Mouse (Mus musculus): ENCODE data around the gene Limch1.

Gene Limch1

GRCm38 (mm10) chr5:66826844-66827243, 81.2 kb downstream of the Limch1 start:
- no peak for DNase-seq (ENCODE audit: low read depth, low spot score)

- DNase-seq (ENCODE audit: low read depth, low spot score): no peak
Observed at GRCm38 (mm10) chr5:66829505-66829904, 83.9 kb downstream of the Limch1 start.

GRCm38 (mm10) chr5:66830206-66830605, 84.6 kb downstream of the Limch1 start:
- DNase-seq (ENCODE audit: low read depth, low spot score): no peak

GRCm38 (mm10) chr5:66834756-66835155, 89.1 kb downstream of the Limch1 start:
- no peak for DNase-seq (ENCODE audit: low read depth, low spot score)

DNA sequence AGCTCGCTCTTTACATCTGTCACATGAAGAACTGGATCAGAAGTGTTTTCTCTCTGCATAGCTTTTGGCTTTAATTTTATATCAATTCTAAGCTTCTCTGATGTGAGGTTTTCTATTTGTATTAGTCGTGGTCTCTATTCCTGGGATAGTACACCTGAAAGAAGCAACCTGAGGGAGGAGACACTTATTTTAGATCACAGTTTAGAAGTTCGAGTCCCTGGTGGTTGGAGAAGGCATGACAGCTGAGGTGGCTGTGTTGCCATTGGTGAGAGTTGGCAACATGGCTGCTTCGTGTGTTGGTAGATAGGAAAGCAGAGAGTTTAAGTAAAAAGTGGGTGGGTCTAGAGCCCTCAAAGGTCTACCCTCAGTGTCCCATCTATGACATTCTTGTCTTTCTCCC, 91.3 kb downstream of the Limch1 start:
- no peak for DNase-seq (ENCODE audit: low read depth, low spot score)

DNA sequence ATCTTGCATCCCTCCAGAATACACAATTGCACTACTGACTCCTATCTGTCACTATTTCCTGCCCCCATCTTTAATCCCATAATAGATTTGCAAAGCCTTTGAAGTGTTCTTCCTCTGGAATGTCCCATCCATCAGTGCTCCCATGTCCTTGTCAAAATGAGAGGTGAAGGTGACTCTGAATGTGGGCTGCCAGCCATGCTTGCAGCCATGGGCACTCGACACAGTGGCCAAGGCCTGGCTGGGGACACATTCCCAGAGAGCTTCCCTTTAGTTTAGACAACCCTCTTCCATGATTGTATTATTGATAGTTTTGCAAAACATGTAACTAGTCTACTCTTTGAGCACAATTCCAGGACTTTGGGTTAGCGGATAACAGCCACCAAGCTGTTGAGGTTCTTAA, 96.3 kb downstream of the Limch1 start:
- no peak for DNase-seq (ENCODE audit: low read depth, low spot score)

DNA sequence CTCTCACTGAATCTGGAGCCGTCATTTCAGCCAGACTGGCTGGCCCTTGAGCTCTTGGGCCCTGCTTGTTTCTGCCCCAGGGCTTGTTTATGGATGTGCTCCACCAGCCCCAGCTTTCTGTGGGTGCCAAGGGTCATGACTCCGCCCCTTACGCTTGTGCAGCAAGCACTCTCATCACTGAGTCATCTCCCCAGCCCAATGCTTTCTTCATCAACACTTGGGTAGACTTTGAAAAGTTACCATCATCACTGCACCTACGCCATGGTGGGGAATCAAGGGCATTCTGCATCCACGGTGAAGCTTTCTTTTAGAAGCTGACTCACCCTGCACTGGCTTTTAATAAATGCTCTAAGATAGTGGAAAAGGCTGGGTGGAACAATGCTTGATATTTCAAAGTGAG, 97.1 kb downstream of the Limch1 start:
- no peak for DNase-seq (ENCODE audit: low read depth, low spot score)

DNA sequence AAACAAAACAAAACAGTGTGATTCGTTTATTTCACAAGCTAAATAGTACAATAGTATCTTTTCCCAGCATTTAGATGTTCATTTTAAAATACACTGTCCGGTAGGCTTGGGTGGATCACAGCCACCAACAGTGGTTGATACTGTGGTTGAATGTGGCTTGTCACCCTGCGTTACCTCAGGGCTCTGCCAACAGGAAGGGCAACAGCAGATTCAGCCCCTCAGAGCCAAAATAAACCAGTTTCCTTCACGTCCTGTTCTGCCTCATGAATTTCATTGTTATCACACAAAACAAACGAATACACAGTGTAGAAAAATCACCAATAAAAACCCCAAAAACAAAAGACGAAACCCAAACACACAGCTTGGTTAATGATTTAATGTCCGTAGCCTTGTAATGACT, 102.5 kb downstream of the Limch1 start:
- no peak for DNase-seq (ENCODE audit: low read depth, low spot score)

GRCm38 (mm10) chr5:66849148-66849547, 103.5 kb downstream of the Limch1 start:
- no peak for DNase-seq (ENCODE audit: low read depth, low spot score)

DNA sequence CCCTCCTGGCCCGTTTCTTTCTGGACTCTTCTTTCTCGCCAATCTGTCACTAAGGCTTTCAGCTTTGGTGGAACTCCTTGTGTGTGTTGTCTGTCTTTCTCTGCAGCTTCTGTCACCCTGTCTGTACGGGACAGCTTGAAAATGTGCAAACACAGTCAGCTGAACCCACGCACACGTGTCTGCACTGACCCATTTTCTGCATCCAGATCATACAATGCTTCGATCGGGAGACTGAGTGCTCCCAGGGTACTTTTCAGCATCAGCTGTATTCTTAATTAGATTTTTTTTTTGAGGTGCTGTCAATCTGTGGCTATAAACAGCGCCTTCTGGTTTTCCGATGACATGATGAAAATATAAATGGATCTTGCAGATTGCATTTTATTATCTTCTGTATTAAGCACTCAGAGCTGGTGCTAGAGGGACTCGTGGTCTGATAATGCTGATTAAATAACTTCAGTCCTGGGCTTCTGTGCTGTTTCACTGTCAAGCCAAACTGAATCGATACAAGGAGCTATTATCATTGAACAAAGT, 105.2 kb downstream of the Limch1 start:
- DNase-seq (ENCODE audit: low read depth, low spot score): no peak

DNA sequence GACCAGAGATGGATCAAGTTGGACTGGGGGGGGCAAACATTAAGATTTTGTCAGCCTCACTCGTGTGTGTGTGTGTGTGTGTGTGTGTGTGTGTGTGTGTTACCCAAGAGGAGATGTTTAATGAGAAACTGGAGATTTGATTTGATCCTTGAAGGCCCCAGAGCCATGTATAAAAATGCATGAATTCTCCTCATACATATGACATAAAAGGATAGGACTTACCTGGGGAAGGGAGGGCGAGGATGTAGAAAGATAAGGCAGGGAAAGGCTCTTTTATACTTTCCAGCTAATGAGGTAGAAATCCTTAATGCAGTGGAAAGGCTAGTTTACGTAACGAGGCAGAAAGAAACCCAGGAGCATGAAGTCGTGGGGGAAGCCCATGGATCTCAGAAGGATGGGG, 106.1 kb downstream of the Limch1 start:
- DNase-seq (ENCODE audit: low read depth, low spot score): no peak

DNA sequence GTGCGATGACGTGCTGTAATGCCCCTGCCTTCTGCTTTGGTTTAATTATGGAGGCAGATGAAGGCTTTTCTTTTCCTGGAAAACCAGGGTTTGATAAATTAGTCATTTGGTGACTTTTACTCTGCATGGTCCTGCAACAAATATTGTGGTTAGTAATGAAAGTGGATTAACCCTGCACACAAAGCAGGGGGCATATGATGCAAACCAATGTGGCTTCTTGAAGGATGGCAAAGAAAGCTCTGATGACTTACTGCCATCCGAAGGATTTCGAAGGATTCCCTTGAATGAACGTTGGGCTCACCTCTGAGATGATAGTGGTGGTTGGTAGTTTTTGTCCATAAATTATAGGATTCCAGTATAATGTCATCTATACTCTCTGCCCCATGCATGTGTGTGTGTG, 108.6 kb downstream of the Limch1 start:
- DNase-seq (ENCODE audit: low read depth, low spot score): no peak

DNA sequence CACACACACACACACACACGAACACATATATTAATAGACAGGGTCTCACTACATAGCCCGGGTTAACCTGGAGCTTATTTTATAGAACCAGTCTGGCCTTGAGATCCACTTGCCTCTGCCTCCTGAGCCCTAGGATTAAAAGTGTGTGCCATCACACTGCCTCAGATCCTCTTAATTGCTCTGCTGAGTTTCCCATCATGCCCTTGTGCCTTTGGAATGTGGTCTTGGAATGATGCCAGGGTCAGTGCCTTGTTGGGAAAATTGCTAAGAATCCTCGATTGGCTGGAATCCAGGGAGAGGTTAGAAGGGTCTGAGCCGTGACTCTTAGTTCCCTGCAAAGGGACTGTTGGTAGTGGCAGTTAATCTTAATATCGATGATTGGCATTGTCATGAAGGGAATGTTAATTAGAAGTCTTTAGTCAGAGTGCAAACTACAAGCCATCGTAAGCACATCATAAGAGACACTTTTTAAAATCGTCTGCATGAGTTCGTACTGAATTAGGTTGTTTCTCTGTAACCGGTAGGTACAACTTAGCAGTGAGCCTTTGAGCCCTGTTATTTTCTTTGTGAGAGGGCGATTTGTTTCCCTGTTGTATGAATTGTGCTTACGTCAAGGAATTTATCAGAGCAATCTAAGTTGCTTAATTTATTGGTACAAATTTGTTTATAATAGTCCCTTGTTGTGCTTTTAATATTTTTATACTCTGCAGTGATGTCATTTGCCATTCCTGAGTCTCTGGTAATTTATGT, 109.9 kb downstream of the Limch1 start:
- DNase-seq (ENCODE audit: low read depth, low spot score): no peak

DNA sequence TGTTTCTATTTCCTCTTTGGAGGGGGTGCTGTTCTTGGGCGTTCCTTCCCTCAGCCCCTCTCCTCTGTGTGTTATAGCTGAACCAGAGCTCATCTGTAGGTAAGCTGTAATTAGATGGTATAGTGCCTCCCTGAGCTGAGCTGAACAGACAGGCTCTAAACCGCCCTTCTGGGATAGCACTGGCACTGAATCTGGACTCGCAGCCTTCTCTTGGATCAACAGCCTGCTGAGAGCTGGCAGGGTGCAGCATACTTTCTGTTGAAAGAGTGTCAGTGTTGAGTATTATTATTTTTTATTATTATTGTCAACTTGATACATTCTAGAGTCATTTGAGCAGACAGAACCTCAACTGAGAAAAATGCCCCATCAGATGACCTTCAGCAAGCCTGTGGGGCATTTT, 113.9 kb downstream of the Limch1 start:
- no peak for DNase-seq (ENCODE audit: low read depth, low spot score)

GRCm38 (mm10) chr5:66861232-66862035, 115.8 kb downstream of the Limch1 start:
- DNase-seq (ENCODE audit: low read depth, low spot score): no peak

- no peak for DNase-seq (ENCODE audit: low read depth, low spot score)
Observed at GRCm38 (mm10) chr5:66862151-66862550, 116.5 kb downstream of the Limch1 start.

DNA sequence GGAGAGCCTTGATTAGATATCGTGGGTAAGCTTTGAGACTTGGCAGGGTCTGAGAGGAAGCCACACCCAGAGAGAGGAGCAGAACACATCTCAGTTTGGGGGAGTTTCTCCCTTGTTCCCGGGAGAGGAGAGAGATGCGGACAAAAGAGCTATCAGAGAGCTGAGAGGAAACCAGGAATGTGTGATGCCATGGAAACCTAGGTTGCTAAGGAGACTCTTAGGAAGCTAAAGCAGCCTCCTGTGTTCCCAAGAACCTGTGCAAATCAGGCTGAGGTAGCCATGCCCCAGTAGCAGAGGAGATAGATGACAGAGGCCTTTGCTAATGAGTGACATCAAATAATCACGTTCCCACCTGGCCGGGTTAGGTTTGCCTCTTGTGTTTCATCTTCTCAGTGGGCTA, 119.6 kb downstream of the Limch1 start:
- DNase-seq (ENCODE audit: low read depth, low spot score): no peak

DNA sequence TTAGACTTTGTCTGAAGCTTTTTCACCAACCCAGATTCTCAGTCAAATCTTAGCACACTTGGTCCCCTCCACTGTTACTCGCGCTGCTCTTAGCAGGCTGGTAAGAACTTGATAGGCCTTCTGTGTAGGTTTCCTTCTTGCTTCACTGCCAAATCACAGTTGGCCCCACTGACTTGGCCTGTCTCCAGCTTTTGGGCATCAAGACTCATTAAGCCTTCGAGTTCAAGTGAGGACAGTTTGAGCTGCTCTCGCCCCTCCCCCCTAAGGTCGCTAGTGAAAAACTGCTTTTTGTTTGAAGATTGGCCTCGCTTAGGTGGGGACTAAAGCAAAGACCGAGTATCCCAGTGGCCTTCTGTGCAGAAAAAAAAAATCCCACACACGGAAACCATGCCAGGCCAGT, 120.4 kb downstream of the Limch1 start:
- DNase-seq (ENCODE audit: low read depth, low spot score): no peak

GRCm38 (mm10) chr5:66869545-66869944, 123.9 kb downstream of the Limch1 start:
- no peak for DNase-seq (ENCODE audit: low read depth, low spot score)

DNA sequence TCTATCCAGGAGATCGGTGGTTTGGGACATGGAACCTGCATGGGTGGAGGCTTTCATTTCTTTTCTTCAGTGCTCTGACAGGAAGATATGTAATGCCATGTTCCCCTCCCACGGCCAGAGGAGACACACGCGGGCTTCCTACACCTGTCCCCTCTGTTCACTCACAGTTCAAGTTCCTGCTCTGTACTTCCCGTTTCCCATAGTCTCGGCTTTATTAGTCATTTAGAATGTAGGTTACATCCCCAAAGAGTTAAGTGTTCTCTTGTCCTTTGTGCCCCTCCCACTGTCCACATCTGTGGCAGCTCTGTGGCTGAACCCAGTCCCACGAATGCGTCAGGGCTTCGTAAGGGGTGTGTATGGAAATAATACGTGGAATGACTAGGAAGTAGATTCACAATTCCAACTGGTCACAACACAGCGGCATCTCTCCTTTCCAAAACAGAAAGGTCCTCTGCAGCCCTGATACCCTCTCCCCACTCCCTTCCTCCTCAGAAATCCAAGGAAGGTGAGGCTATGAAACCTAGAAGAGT, 126.0 kb downstream of the Limch1 start:
- DNase-seq (ENCODE audit: low read depth, low spot score): no peak

DNA sequence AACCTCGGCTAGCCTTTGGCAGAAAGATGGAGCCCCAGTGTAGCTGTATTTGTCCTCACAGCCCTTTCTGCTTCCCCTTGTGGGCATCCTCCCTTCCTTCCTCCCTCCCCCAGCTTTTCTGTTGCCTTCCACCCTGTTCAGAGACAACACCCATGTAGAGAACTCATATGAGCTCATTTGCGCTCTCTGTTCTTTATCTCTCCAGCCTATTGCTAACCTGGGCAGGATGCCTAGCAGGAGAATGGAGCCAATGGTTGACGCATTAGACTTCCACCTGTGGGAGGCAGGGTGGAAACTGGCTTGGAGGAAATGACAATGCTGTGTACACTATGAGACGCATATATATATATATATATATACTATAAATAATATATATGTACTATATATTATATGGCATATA, 126.4 kb downstream of the Limch1 start:
- DNase-seq (ENCODE audit: low read depth, low spot score): no peak

DNA sequence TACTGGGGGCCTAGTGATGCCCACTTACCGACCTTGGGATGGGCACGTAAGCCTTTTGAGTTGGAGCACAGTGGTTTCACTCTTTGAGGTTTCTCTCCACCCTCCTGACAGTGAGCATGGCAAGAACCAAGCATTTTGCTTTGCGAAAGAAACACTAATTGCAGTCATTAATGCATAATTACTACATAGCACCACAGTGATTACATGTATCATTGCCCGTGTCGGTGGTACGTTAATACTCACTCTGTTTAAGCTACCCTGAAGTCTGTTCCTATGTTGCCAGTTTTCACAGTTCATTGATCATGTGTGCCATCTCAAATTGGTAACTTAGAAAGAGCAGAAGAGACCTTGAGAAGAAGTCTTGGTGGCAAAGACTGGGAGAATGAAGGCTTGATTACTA, 127.1 kb downstream of the Limch1 start:
- DNase-seq (ENCODE audit: low read depth, low spot score): no peak
